Mouse (Mus musculus): ENCODE data around the gene Atf4. TPM values are rescaled to one million over a fixed set of nuclear protein-coding genes. Genes with fewer than 3 reads are reported as not detected.

Gene Atf4
- polyA plus RNA-seq (2015; fragmentation: Nextera tagmentation; extraction: Ambion mirVana) = 73.6 and 90.5 TPM in 2 replicates

DNA sequence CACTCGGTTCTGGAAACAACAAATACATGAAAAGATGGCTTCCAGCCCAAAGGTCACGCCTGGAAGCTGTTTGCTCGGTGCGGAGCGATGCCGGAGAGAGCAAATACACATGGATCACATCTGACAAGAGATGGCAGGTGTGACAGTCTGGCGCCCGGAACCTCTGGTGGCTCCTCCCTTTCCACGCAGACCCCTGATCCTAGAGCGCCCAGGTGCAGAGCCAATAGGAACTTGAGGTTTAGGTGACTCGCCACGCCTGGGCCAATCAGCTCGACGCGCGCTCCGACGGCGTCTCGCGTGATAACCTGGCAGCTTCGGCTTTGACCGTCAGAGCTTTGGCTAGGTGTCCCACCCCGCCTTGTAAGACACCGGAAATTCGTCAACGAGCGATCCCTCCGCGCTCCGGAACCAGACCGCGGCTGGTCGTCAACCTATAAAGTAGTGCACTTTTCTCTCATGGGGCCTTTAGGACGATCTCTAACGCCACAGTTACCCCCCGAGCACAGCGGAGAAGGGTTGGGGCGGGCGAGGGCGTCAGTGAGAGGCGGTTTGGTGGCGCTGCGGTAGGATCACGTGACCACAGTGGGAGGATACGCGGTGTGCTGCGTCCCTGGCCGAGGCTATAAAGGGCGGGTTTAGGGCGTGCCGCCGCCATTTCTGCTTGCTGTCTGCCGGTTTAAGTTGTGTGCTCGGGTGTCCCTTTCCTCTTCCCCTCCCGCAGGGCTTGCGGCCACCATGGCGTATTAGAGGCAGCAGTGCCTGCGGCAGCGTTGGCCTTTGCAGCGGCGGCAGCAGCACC, at the start of gene Atf4:
TSS of gene Atf4 (plus strand) at position 338 of the 799 bp plus-strand sequence.

DNA sequence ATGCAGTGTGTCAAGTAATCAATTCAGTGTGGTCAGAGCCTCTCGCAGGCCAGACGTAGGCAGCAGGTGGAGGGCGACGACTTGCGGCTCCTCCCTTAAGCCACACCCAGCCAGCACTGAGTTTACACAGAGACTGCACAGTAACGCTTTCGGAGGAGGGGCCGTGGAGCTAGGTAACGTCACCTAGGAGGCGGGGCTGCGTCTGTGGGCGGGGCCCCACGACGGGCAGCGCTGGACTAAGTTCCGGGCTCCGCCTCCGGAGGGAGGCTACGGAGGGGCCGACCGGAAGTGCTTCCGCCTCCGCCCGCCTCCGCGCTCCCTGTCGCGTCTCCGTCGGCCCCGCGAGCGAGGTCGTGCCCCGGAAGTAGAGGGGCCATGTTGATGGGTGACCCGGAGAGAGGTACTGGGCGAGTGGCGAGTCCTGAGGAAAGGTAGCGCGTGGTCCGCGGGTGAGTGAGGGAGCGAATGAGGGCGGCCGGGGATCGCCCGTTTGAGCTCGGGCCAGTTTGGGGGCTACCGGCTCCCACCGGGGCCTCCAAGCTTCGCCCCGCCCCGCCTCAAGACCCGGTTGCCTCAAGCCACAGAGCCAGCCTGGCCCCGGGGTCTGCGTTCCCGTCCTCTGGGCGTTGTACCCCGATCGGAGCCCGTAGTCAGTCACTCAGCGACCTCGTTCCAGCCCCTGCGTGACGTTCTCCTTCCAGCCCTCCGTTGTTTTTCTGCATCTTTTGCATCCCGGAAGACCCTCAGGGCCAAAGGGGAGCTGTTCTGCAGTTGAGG, 21.1 kb upstream of the Atf4 start, which contains the start of gene Mief1:
TSS of gene Mief1 (plus strand) at position 286 of the 777 bp plus-strand sequence.

DNA sequence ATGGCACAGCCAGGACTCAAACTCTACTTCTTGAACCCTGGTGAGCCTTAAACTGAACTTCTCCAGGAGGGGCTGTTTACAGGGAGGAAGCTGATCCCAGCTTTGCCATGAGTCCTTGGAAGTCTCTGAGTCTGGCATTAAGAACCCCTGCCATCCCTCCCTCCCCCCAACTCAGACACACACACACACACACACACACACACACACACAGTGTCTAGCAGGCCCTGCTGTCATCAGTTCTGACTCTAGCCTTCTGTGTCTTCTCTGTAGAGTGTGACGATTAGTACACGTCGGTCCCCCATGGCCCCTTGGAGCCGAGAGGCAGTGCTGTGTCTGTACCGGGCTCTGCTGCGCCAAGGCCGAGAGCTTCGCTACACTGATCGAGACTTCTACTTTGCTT, 19.4 kb upstream of the Atf4 start, which contains the start of gene AC140267.1:
TSS of gene AC140267.1 (plus strand) at position 301 of the 400 bp plus-strand sequence.

DNA sequence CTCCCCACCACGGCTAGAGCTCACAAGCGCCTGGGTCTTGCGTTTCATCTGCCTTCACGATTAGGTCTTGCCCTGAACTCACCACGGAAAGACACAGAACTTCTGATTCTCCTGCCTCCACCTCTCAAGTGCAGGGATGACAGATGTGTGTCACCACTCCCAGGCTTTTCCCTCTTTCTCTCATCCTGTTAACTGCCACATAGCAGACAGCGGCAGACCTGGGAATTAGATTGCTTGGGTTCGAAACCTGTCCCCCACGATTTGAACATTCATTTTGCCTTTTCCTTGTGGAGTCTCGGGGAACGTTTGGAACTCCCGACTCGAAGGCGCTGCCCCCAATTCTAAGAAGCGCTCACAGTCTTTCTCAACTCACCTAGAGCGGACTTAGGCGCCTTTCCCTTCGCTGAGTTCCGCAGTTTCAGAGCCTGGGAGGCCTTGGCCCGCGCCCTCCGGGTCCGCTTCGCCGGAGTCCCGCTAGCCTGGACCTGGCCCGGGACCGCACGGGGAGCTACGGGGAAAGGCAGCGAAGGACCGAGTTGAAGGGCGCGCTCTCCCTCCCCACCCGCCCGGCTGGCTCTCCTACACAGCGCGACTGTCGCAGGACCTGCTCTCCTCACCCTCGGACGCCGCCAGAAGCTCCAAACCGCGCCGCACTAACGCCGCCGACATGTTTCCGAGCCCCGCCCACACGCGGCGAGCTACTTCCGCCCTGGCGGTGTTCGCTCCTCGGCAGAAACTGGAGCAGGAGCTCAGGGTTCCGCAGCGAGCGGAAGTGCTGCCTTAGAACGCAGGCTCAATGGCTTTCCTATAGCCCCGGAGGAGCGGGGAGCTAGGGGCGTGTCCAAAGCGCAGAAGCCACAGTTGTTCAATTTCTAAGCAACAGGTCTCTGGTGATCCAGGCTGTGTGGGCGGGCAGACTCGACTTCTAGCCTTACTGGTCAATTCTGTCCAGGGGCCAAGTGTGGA, 8.9 kb downstream of the Atf4 start, which contains the start of gene Rps19bp1:
TSS of gene Rps19bp1 (minus strand) at position 706 of the 966 bp plus-strand sequence.

DNA sequence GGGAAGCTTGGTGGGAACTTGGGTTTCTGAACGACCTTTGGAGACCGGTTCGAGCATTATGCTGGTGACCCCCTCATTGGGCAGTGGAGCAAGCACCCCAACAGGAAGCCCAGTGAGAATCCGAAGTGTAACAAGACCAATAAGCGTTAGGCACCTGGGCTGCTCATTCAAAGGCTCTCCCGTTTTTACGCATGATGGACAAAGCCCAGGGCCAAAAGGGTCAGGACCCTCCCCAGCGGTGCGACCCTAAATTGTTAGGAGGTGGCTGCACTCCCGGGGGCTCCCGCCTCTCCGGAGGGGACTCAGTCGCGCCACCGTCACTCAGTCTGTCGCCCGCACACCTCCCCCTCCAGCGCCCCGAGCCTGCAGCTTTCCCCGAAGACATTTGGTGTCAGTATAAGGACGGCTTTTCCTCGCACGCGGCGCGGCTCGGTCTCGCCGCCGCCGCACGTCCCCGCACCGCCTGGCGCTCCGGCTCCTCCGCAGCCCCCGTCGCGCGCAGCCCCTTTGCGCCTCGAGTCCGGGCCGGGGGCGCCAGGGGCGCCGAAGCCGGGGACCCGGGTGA, 31.9 kb downstream of the Atf4 start, which contains the start of gene Cacna1i:
TSS of gene Cacna1i (plus strand) at position 388 of the 565 bp plus-strand sequence.

Other genes starting within 250 kb of the Atf4 start
- 1.6 and 4.0 TPM in 2 replicates for gene Pdgfb, start 240.2 kb upstream of the Atf4 start, polyA plus RNA-seq (2015; fragmentation: Nextera tagmentation; extraction: Ambion mirVana)
- 20.1 and 27.9 TPM in 2 replicates for gene Syngr1, start 163.8 kb upstream of the Atf4 start, polyA plus RNA-seq (2015; fragmentation: Nextera tagmentation; extraction: Ambion mirVana)
- gene Rpl3, start 163.3 kb upstream of the Atf4 start, polyA plus RNA-seq (2015; fragmentation: Nextera tagmentation; extraction: Ambion mirVana) = 689 and 697 TPM in 2 replicates
- gene Tab1, start 122.1 kb upstream of the Atf4 start, polyA plus RNA-seq (2015; fragmentation: Nextera tagmentation; extraction: Ambion mirVana) = 14.6 and 20.4 TPM in 2 replicates
- gene Mgat3, start 81.5 kb upstream of the Atf4 start, polyA plus RNA-seq (2015; fragmentation: Nextera tagmentation; extraction: Ambion mirVana) = 2.5 and 4.2 TPM in 2 replicates
- 11.7 and 16.5 TPM in 2 replicates for gene Mief1, start 21.2 kb upstream of the Atf4 start, polyA plus RNA-seq (2015; fragmentation: Nextera tagmentation; extraction: Ambion mirVana)
- not detected in 2 replicates for gene AC140267.1, start 19.3 kb upstream of the Atf4 start, polyA plus RNA-seq (2015; fragmentation: Nextera tagmentation; extraction: Ambion mirVana)
- gene Rps19bp1, start 9.1 kb downstream of the Atf4 start, polyA plus RNA-seq (2015; fragmentation: Nextera tagmentation; extraction: Ambion mirVana) = 41.1 and 52.2 TPM in 2 replicates
- gene Cacna1i, start 32.1 kb downstream of the Atf4 start, polyA plus RNA-seq (2015; fragmentation: Nextera tagmentation; extraction: Ambion mirVana) = 0.02 and 0.08 TPM in 2 replicates